Mouse (Mus musculus) monocyte, adult 59 days (primary cell): Measurements from ENCODE around the gene Omt2a. TPM values are rescaled to one million over a fixed set of nuclear protein-coding genes. Genes with fewer than 3 reads are reported as not detected.

Experiments
- total RNA-seq, 2 experiments: library from RNA; stranded (reverse); gene quantifications; one replicate each; pipeline ENCODE4 v1.2.4; 2023

The Omt2a gene
- not detected for total RNA-seq

GRCm38 (mm10) chr9:78314696-78315095, at the start of gene Omt2a:
Gene Omt2a, minus strand, starts transcription at chr9:78314796.

GRCm38 (mm10) chr9:78355611-78356010, 41.0 kb upstream of the Omt2a start, which contains the start of gene Gsta2:
Gene Gsta2, minus strand, starts transcription at chr9:78355788.

GRCm38 (mm10) chr9:78327289-78327688, 12.7 kb upstream of the Omt2a start, which contains the start of gene Omt2b:
Gene Omt2b, plus strand, starts transcription at chr9:78327589.

GRCm38 (mm10) chr9:78289723-78290122, 24.9 kb downstream of the Omt2a start, which contains the start of gene Gm10639:
Gene Gm10639, plus strand, starts transcription at chr9:78289923.

Other genes with a start within 250 kb of the Omt2a start
- 10 to 100 TPM; 25.0 to 30.4 TPM for gene Fbxo9, start 205.7 kb downstream of the Omt2a start, total RNA-seq
- gene Ick, start 205.6 kb downstream of the Omt2a start, total RNA-seq = 10 to 100 TPM in 1 of 2 experiments, 1 to 10 TPM in 1; 6.4 to 10.1 TPM
- gene Gsta4, start 132.0 kb downstream of the Omt2a start, total RNA-seq = 1 to 10 TPM; 2.2 to 4.1 TPM
- not detected for gene Gsta1, start 84.1 kb downstream of the Omt2a start, total RNA-seq
- gene Gm3776, start 57.7 kb downstream of the Omt2a start, total RNA-seq = not detected
- not detected for gene Gm10639, start 24.9 kb downstream of the Omt2a start, total RNA-seq
- gene Omt2b, start 12.8 kb upstream of the Omt2a start, total RNA-seq = not detected
- gene Gsta2, start 41.0 kb upstream of the Omt2a start, total RNA-seq = not detected
- not detected for gene Dppa5a, start 53.4 kb upstream of the Omt2a start, total RNA-seq
- not detected for gene Ooep, start 63.9 kb upstream of the Omt2a start, total RNA-seq
- not detected for gene Ddx43, start 81.0 kb upstream of the Omt2a start, total RNA-seq
- gene Cgas, start 128.4 kb upstream of the Omt2a start, total RNA-seq = 1 to 10 TPM; 5.6 to 7.4 TPM
- 10 to 100 TPM; 20.4 to 24.2 TPM for gene Mto1, start 133.4 kb upstream of the Omt2a start, total RNA-seq
- gene Gm17324, start 134.0 kb upstream of the Omt2a start, total RNA-seq = not detected
- 1,000 to 10,000 TPM; 7,015 to 7,618 TPM for gene Eef1a1, start 174.4 kb upstream of the Omt2a start, total RNA-seq